Mouse (Mus musculus) urinary bladder, postnatal 4 days (tissue): Measurements from ENCODE around the gene Acot1.

ENCODE experiments used
- DNase-seq, 2 experiments: peaks; one replicate each; pipeline ENCODE4 v3.0.0; 2021 to 2022; ENCODE audit warnings: low spot score in 2 of 2

Acot1 gene

DNA sequence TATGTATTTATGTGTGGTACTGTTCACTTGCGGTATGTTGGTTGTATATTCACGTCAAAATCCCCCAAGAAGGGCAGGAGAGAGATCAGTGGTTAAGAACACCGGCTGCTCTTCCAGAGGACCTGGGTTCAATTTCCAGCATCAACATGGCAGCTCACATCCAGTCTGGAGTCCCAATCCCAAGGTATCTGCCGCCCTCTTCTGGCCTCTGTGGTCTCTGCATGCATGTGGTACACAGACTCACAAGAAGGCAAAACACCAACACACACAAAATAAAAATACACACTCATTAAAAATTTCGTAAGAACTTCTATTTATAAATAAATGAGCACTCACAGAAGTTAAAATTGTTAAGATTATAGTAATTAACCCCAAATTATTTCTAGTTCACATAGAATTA, 53.9 kb downstream of the Acot1 start:
- no peak for DNase-seq

DNA sequence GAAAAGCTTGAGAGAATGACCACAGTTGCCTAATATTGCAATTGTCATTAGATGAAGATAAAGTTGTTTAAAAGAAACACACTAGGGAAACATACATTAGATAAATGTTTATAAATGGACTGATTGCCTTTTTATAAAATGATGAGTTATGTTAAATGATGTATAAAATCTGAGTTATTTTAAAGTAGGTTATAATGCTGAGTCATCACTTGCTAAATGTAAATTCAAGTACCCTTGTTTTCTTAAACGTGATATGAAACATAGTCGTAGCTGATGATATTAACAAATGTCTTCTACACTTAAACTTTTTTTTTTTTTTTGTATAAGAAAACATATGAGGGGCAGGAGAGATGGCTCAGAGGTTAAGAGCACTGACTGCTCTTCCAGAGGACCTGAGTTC, 54.5 kb downstream of the Acot1 start:
- DNase-seq: no peak

DNA sequence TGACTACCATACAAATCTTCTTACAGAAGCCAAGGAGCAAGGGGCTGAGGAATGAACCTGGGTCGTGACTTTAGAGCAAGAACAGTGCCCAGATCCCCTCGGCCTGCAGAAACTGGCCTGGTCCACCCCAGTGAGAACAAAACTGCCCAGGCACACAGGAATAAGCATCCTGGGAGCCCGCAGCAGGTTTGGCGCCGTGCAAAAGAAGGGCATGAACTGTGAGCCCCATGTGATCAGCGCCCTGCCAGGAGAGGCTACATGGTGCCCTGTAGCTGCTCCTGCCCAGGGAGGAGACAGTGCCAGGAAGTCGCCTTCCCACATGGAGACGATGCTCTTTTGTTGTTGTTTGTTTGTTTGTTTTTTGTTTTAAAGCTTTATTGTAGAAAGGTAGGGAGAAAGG, 55.3 kb downstream of the Acot1 start:
- DNase-seq: no peak

DNA sequence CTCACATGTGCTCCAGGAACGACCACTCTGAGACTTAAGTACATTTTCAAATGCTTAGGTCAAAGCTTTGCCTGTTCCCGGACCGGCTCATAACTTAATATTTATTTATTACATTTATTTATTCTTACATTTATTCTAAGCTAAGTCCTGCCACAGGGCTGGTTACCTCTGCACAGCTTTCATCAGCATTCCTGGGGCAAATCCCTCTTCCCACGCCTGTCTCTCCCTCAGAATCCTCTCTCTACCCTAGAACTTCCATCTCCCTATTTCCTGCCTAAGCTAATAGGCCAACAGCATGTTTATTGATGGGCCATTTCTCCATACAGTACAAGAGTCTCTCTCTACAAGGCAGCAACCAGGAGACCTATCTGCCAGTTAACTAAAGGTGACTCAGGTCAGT, 58.5 kb downstream of the Acot1 start:
- no peak for DNase-seq
